Mouse (Mus musculus): ENCODE measurements around the gene Ttc19. TPM values are rescaled to one million over a fixed set of nuclear protein-coding genes. Genes with fewer than 3 reads are reported as not detected.

Gene Ttc19
- total and polyA plus RNA-seq, 3 experiments = 11.4 to 12.7 TPM; not detected in 1

- no peak for TF ChIP-seq ZMIZ1 (IDR thresholded peaks at IDR 0.05; ENCODE audit: low read depth, low read length)
Measured at GRCm38 (mm10) chr11:62332228-62332627, 51.0 kb downstream of the Ttc19 start (continued).

GRCm38 (mm10) chr11:62343002-62343401 lies 61.7 kb downstream of the Ttc19 start:
- no peak for DNase-seq (ENCODE audit: low read depth, low spot score)
- H3K36me3 ChIP-seq (ENCODE audit: control insufficient read depth in 1 of 2, insufficient read depth in 2 of 2, low read length in 2 of 2) = peaks cover 0 to 34% of the 10 kb centered on the region in 2 experiments; a peak in 2 of 4 replicates

GRCm38 (mm10) chr11:62351948-62352347 lies 70.7 kb downstream of the Ttc19 start:
- Histone ChIP-seq H3K27ac (ENCODE audit: control insufficient read depth, low read depth, low read length) (no peak overlapping the region), H3K4me1 (ENCODE audit: control insufficient read depth in 1 of 2, insufficient read depth in 2 of 2, low read length in 2 of 2) (no peaks in the 10 kb centered on the region), H3K9me3 (replicated peaks; ENCODE audit: insufficient read depth, low read length) (no peaks in the 10 kb centered on the region), H3K4me3 (ENCODE audit: control insufficient read depth in 1 of 2, insufficient read depth in 1 of 2, low read depth in 2 of 2, low read length in 2 of 2) (no peak overlapping the region), H3K27me3 (ENCODE audit: control insufficient read depth in 1 of 2, insufficient read depth in 2 of 2, low read length in 2 of 2) (no peaks in the 10 kb centered on the region), H3K36me3 (ENCODE audit: control insufficient read depth in 1 of 2, insufficient read depth in 2 of 2, low read length in 2 of 2) (peaks cover 0 to 61% of the 10 kb centered on the region in 2 experiments; a peak in 2 of 4 replicates), H3K9ac (ENCODE audit: control insufficient read depth, low read depth, low read length, poor library complexity, severe bottlenecking) (no peak overlapping the region), H3K79me2 (ENCODE audit: control insufficient read depth, insufficient read depth, low read length, poor library complexity) (no peaks in the 10 kb centered on the region)
- no peak for DNase-seq (ENCODE audit: low read depth, low spot score)
- TF ChIP-seq ZMIZ1 (IDR thresholded peaks at IDR 0.05; ENCODE audit: low read depth, low read length) (no peak), ETS1 (IDR thresholded peaks at IDR 0.05; ENCODE audit: low read depth, low read length) (no peak), POLR2A (IDR thresholded peaks at IDR 0.05; ENCODE audit: control insufficient read depth in 1 of 2, insufficient read depth in 1 of 2, low read depth in 1 of 2, low read length in 2 of 2, poor library complexity in 1 of 2) (no peak), ZNF384 (IDR thresholded peaks at IDR 0.05; ENCODE audit: low read depth, low read length) (no peak), JUND (IDR thresholded peaks at IDR 0.05; ENCODE audit: low read depth, low read length) (no peak)

More at GRCm38 (mm10) chr11:62343002-62343401, 61.7 kb downstream of the Ttc19 start:
- Histone ChIP-seq H3K27ac (ENCODE audit: control insufficient read depth, low read depth, low read length) (no peak overlapping the region), H3K4me3 (ENCODE audit: control insufficient read depth in 1 of 2, insufficient read depth in 1 of 2, low read depth in 2 of 2, low read length in 2 of 2) (no peak overlapping the region), H3K4me1 (ENCODE audit: control insufficient read depth in 1 of 2, insufficient read depth in 2 of 2, low read length in 2 of 2) (no peaks in the 10 kb centered on the region), H3K9ac (ENCODE audit: control insufficient read depth, low read depth, low read length, poor library complexity, severe bottlenecking) (no peak overlapping the region), H3K79me2 (ENCODE audit: control insufficient read depth, insufficient read depth, low read length, poor library complexity) (no peaks in the 10 kb centered on the region), H3K9me3 (replicated peaks; ENCODE audit: insufficient read depth, low read length) (no peaks in the 10 kb centered on the region), H3K27me3 (ENCODE audit: control insufficient read depth in 1 of 2, insufficient read depth in 2 of 2, low read length in 2 of 2) (no peaks in the 10 kb centered on the region)
- TF ChIP-seq ETS1 (IDR thresholded peaks at IDR 0.05; ENCODE audit: low read depth, low read length) = no peak
- no peak for TF ChIP-seq ZKSCAN1 (IDR thresholded peaks at IDR 0.05; ENCODE audit: low read depth, low read length)
- TF ChIP-seq ELF1 (IDR thresholded peaks at IDR 0.05; ENCODE audit: low read depth, low read length) = no peak
- no peak for TF ChIP-seq TAL1 (IDR thresholded peaks at IDR 0.05; ENCODE audit: low read length)
- TF ChIP-seq MAFK (IDR thresholded peaks at IDR 0.05; ENCODE audit: borderline replicate concordance, low read depth, low read length) = no peak
- no peak for TF ChIP-seq SMC3 (IDR thresholded peaks at IDR 0.05; ENCODE audit: low read depth, low read length)
- TF ChIP-seq MAX (IDR thresholded peaks at IDR 0.05; ENCODE audit: low read length) = no peak
- no peak for TF ChIP-seq MAZ (IDR thresholded peaks at IDR 0.05; ENCODE audit: low read depth, low read length)
- no peak for TF ChIP-seq MYB (IDR thresholded peaks at IDR 0.05; ENCODE audit: low read depth, low read length)
- TF ChIP-seq GABPA (IDR thresholded peaks at IDR 0.05; ENCODE audit: low read depth, low read length) = no peak
- no peak for TF ChIP-seq SIN3A (IDR thresholded peaks at IDR 0.05; ENCODE audit: low read length)
- TF ChIP-seq ZC3H11A (IDR thresholded peaks at IDR 0.05; ENCODE audit: low read depth, low read length) = no peak
- TF ChIP-seq USF2 (IDR thresholded peaks at IDR 0.05; ENCODE audit: borderline replicate concordance in 1 of 2, insufficient read depth in 1 of 2, low read depth in 1 of 2, low read length in 2 of 2) = no peak
- TF ChIP-seq NRF1 (IDR thresholded peaks at IDR 0.05; ENCODE audit: insufficient read depth, low read depth, low read length, poor library complexity, severe bottlenecking) = no peak
- no peak for TF ChIP-seq KAT2A (conservative IDR thresholded peaks at IDR 0.05; ENCODE audit: low read depth, low read length)
- no peak for TF ChIP-seq NELFE (IDR thresholded peaks at IDR 0.05; ENCODE audit: low read depth, low read length)
- no peak for TF ChIP-seq POLR2A (IDR thresholded peaks at IDR 0.05; ENCODE audit: control insufficient read depth in 1 of 2, insufficient read depth in 1 of 2, low read depth in 1 of 2, low read length in 2 of 2, poor library complexity in 1 of 2)
- TF ChIP-seq JUND (IDR thresholded peaks at IDR 0.05; ENCODE audit: low read depth, low read length) = no peak
